Mouse (Mus musculus) limb, embryonic 13.5 days (tissue): ENCODE measurements around the gene Clip3. TPM values are rescaled to one million over a fixed set of nuclear protein-coding genes. Genes with fewer than 3 reads are reported as not detected.
A peak's percentile ranks its signal among the peaks of the same experiment; 100 is the strongest.

Experiments used
- ATAC-seq: fragments of 200-750 bp; cut with Nextera tagmentation; 2 replicates; pipeline ENCODE4 v1.8.0; 2017; ENCODE audit warnings: low read depth, moderate number of reproducible peaks, moderate TSS enrichment; ENCODE audit not compliant: low FRiP score
- H3K27ac ChIP-seq: fragments of 300-500 bp; sonication (generic); 2 replicates; pipeline ENCODE4 v1.5.1; 2015; ENCODE audit warnings: inconsistent platforms, mild to moderate bottlenecking, moderate library complexity
- H3K27me3 ChIP-seq: fragments of 300-500 bp; sonication (generic); 2 replicates; pipeline ENCODE4 v1.6.1; 2015; ENCODE audit warnings: mild to moderate bottlenecking, inconsistent platforms
- H3K36me3 ChIP-seq: fragments of 300-500 bp; sonication (generic); 2 replicates; pipeline ENCODE4 v1.6.1; 2015; ENCODE audit warnings: inconsistent platforms, mild to moderate bottlenecking, moderate library complexity
- H3K4me1 ChIP-seq: fragments of 300-500 bp; sonication (generic); 2 replicates; pipeline ENCODE4 v1.6.1; 2015; ENCODE audit warnings: inconsistent platforms
- H3K4me2 ChIP-seq: fragments of 300-500 bp; sonication (generic); replicated peaks from 2 replicates; pipeline ENCODE4 v1.6.1; 2015; ENCODE audit warnings: inconsistent platforms, mild to moderate bottlenecking, moderate library complexity
- H3K4me3 ChIP-seq: fragments of 300-500 bp; sonication (generic); 2 replicates; pipeline ENCODE4 v1.5.1; 2015; ENCODE audit warnings: moderate library complexity, mild to moderate bottlenecking, inconsistent platforms
- H3K9ac ChIP-seq: fragments of 300-500 bp; sonication (generic); 2 replicates; pipeline ENCODE4 v1.6.1; 2015; ENCODE audit warnings: mild to moderate bottlenecking, inconsistent platforms
- H3K9me3 ChIP-seq: fragments of 300-500 bp; sonication (generic); 2 replicates; pipeline ENCODE4 v1.6.1; 2016; ENCODE audit warnings: inconsistent platforms
- whole genome bisulfite sequencing: fragments of 180-500 bp; shearing (Covaris S2); methylation state at CpG from one replicate; pipeline ENCODE4 v1.1.7; 2015; 5-methylcytosine and 5-hydroxymethylcytosine counted together
- polyA plus RNA-seq: library from polyadenylated mRNA; unstranded; fragments of >200 nt; fragmentation: Nextera tagmentation; extraction: Ambion mirVana; gene quantifications from 2 replicates; pipeline ENCODE4 v1.2.1, GENCODE M21; 2015

Clip3 gene
- polyA plus RNA-seq, 1 experiment from 2014 or later = 51.5 TPM

GRCm38 (mm10) chr7:30334563-30334962, 43.0 kb downstream of the Clip3 start:
- no peaks in the 10 kb centered on the region for H3K9me3 ChIP-seq
- no peak overlapping the region for H3K4me2 ChIP-seq
- H3K27ac ChIP-seq = no peak overlapping the region
- 61% methylated on average over 5 of the region's 5 CpGs for WGBS
- no peak overlapping the region for H3K9ac ChIP-seq
- H3K27me3 ChIP-seq = peaks cover 37% of the 10 kb centered on the region
- H3K36me3 ChIP-seq = no peaks in the 10 kb centered on the region
- H3K4me3 ChIP-seq = no peak overlapping the region
- no peak for ATAC-seq
- H3K4me1 ChIP-seq = peaks cover 6% of the 10 kb centered on the region; the same call in 1 of the 2 replicates

- H3K36me3 ChIP-seq = no peaks in the 10 kb centered on the region
- H3K4me3 ChIP-seq = no peak overlapping the region
- peaks cover 37% of the 10 kb centered on the region for H3K27me3 ChIP-seq
- 75% methylated on average over 6 of the region's 6 CpGs for WGBS
- no peak for ATAC-seq
- no peak overlapping the region for H3K9ac ChIP-seq
- no peak overlapping the region for H3K27ac ChIP-seq
- no peaks in the 10 kb centered on the region for H3K9me3 ChIP-seq
- H3K4me1 ChIP-seq = peaks cover 6% of the 10 kb centered on the region; the same call in 1 of the 2 replicates
- no peak overlapping the region for H3K4me2 ChIP-seq
Measured at GRCm38 (mm10) chr7:30335688-30336087, 44.2 kb downstream of the Clip3 start.

GRCm38 (mm10) chr7:30336384-30336783, 44.9 kb downstream of the Clip3 start:
- H3K9ac ChIP-seq = no peak overlapping the region
- 2% methylated on average over 9 of the region's 9 CpGs for WGBS
- H3K4me2 ChIP-seq = no peak overlapping the region
- H3K36me3 ChIP-seq = no peaks in the 10 kb centered on the region
- H3K27ac ChIP-seq = no peak overlapping the region
- H3K4me3 ChIP-seq = no peak overlapping the region
- H3K4me1 ChIP-seq = peaks cover 6% of the 10 kb centered on the region; the same call in 1 of the 2 replicates
- H3K27me3 ChIP-seq = peaks cover 37% of the 10 kb centered on the region
- ATAC-seq = no peak
- H3K9me3 ChIP-seq = no peaks in the 10 kb centered on the region

GRCm38 (mm10) chr7:30339432-30340109, 48.0 kb downstream of the Clip3 start:
- 73% methylated on average over 5 of the region's 5 CpGs for WGBS
- no peaks in the 10 kb centered on the region for H3K36me3 ChIP-seq
- no peaks in the 10 kb centered on the region for H3K9me3 ChIP-seq
- H3K27ac ChIP-seq = no peak overlapping the region
- peaks cover 21% of the 10 kb centered on the region for H3K27me3 ChIP-seq
- no peak overlapping the region for H3K4me2 ChIP-seq
- no peak for ATAC-seq
- H3K4me3 ChIP-seq = no peak overlapping the region
- H3K4me1 ChIP-seq = peaks cover 5% of the 10 kb centered on the region; the same call in 1 of the 2 replicates
- no peak overlapping the region for H3K9ac ChIP-seq

- H3K4me2 ChIP-seq = no peak overlapping the region
- no peaks in the 10 kb centered on the region for H3K9me3 ChIP-seq
- H3K9ac ChIP-seq = no peak overlapping the region
- no peaks in the 10 kb centered on the region for H3K36me3 ChIP-seq
- H3K4me1 ChIP-seq = peaks cover 5% of the 10 kb centered on the region; the same call in 1 of the 2 replicates
- H3K27ac ChIP-seq = no peak overlapping the region
- peaks cover 41% of the 10 kb centered on the region for H3K27me3 ChIP-seq
- 26% methylated on average over 21 of the region's 21 CpGs for WGBS
- H3K4me3 ChIP-seq = no peak overlapping the region
- ATAC-seq = no peak
Measured at GRCm38 (mm10) chr7:30346635-30347379, 55.3 kb downstream of the Clip3 start.

- Histone ChIP-seq H3K27ac (no peak overlapping the region), H3K4me1 (peaks cover 5% of the 10 kb centered on the region; the same call in 1 of the 2 replicates), H3K9ac (no peak overlapping the region), H3K4me2 (peak overlapping the region; percentile 30), H3K27me3 (peaks cover 40% of the 10 kb centered on the region), H3K36me3 (no peaks in the 10 kb centered on the region), H3K9me3 (no peaks in the 10 kb centered on the region), H3K4me3 (no peak overlapping the region)
- WGBS = 3% methylated on average over 30 of the region's 30 CpGs
- no peak for ATAC-seq
Measured at GRCm38 (mm10) chr7:30347828-30348227, 56.3 kb downstream of the Clip3 start.

- no peak overlapping the region for H3K27ac ChIP-seq
- H3K4me3 ChIP-seq = no peak overlapping the region
- peaks cover 23% of the 10 kb centered on the region for H3K36me3 ChIP-seq
- no peaks in the 10 kb centered on the region for H3K9me3 ChIP-seq
- no peak for ATAC-seq
- H3K4me2 ChIP-seq = no peak overlapping the region
- peaks cover 21% of the 10 kb centered on the region for H3K27me3 ChIP-seq
- H3K4me1 ChIP-seq = no peaks in the 10 kb centered on the region
- H3K9ac ChIP-seq = no peak overlapping the region
- WGBS = 17% methylated on average over 6 of the region's 6 CpGs
Measured at GRCm38 (mm10) chr7:30353279-30353822, 61.8 kb downstream of the Clip3 start.

GRCm38 (mm10) chr7:30354059-30354458, 62.5 kb downstream of the Clip3 start:
- 57% methylated on average over 4 of the region's 4 CpGs for WGBS
- Histone ChIP-seq H3K4me1 (no peaks in the 10 kb centered on the region), H3K27ac (no peak overlapping the region), H3K27me3 (peaks cover 13% of the 10 kb centered on the region), H3K9me3 (no peaks in the 10 kb centered on the region), H3K36me3 (peaks cover 23% of the 10 kb centered on the region), H3K4me3 (no peak overlapping the region), H3K4me2 (no peak overlapping the region), H3K9ac (no peak overlapping the region)
- no peak for ATAC-seq

Other genes starting within 250 kb of the Clip3 start
- 6.1 and 6.8 TPM in 2 replicates for gene Zfp14, start 240.3 kb upstream of the Clip3 start, polyA plus RNA-seq
- 8.8 and 9.7 TPM in 2 replicates for gene Zfp82, start 218.8 kb upstream of the Clip3 start, polyA plus RNA-seq
- 2.3 and 3.3 TPM in 2 replicates for gene Gm26920, start 201.3 kb upstream of the Clip3 start, polyA plus RNA-seq
- gene Zfp566, start 201.2 kb upstream of the Clip3 start, polyA plus RNA-seq = 18.8 and 20.6 TPM in 2 replicates
- 147 and 154 TPM in 2 replicates for gene Zfp260, start 197.0 kb upstream of the Clip3 start, polyA plus RNA-seq
- gene Zfp382, start 169.8 kb upstream of the Clip3 start, polyA plus RNA-seq = 13.8 and 14.6 TPM in 2 replicates
- gene Zfp146, start 122.0 kb upstream of the Clip3 start, polyA plus RNA-seq = 22.2 and 22.4 TPM in 2 replicates
- 1.8 and 2.4 TPM in 2 replicates for gene Cox7a1, start 107.6 kb upstream of the Clip3 start, polyA plus RNA-seq
- 94.9 and 100 TPM in 2 replicates for gene Capns1, start 92.9 kb upstream of the Clip3 start, polyA plus RNA-seq
- gene Polr2i, start 59.8 kb upstream of the Clip3 start, polyA plus RNA-seq = 171 and 184 TPM in 2 replicates
- gene Tbcb, start 59.5 kb upstream of the Clip3 start, polyA plus RNA-seq = 219 and 220 TPM in 2 replicates
- 0.28 TPM in 1 of 2 replicates, not detected in the other for gene Ovol3, start 56.0 kb upstream of the Clip3 start, polyA plus RNA-seq
- 0.28 and 0.48 TPM in 2 replicates for gene Thap8, start 11.6 kb upstream of the Clip3 start, polyA plus RNA-seq
- gene Wdr62, start 11.3 kb upstream of the Clip3 start, polyA plus RNA-seq = 8.5 and 9.2 TPM in 2 replicates
- gene Alkbh6, start 17.0 kb downstream of the Clip3 start, polyA plus RNA-seq = 94.2 and 99.2 TPM in 2 replicates
- 89.9 and 90.4 TPM in 2 replicates for gene Syne4, start 23.1 kb downstream of the Clip3 start, polyA plus RNA-seq
- 0.95 and 1.2 TPM in 2 replicates for gene E130208F15Rik, start 30.0 kb downstream of the Clip3 start, polyA plus RNA-seq
- 20.0 and 22.4 TPM in 2 replicates for gene Sdhaf1, start 32.2 kb downstream of the Clip3 start, polyA plus RNA-seq
- gene Lrfn3, start 71.0 kb downstream of the Clip3 start, polyA plus RNA-seq = 6.8 and 7.5 TPM in 2 replicates
- gene Tyrobp, start 122.0 kb downstream of the Clip3 start, polyA plus RNA-seq = 29.7 and 32.7 TPM in 2 replicates
- 0.64 and 0.68 TPM in 2 replicates for gene Hcst, start 128.1 kb downstream of the Clip3 start, polyA plus RNA-seq
- gene Nfkbid, start 130.0 kb downstream of the Clip3 start, polyA plus RNA-seq = 1.3 and 2.0 TPM in 2 replicates
- 38.4 and 44.2 TPM in 2 replicates for gene Aplp1, start 153.8 kb downstream of the Clip3 start, polyA plus RNA-seq
- gene Kirrel2, start 166.0 kb downstream of the Clip3 start, polyA plus RNA-seq = 0.20 and 0.23 TPM in 2 replicates
- 0.09 TPM in 2 replicates for gene Nphs1, start 166.6 kb downstream of the Clip3 start, polyA plus RNA-seq
- gene Prodh2, start 201.9 kb downstream of the Clip3 start, polyA plus RNA-seq = 0.32 TPM in 1 of 2 replicates, not detected in the other
- gene Arhgap33, start 243.3 kb downstream of the Clip3 start, polyA plus RNA-seq = 11.4 and 11.6 TPM in 2 replicates